Mouse (Mus musculus) spleen, adult 2 months (tissue): ENCODE data around the gene Megf11. TPM values are rescaled to one million over a fixed set of nuclear protein-coding genes. Genes with fewer than 3 reads are reported as not detected.

Experiments used
- DNase-seq, 2 experiments: peaks; one replicate each; pipeline versions ENCODE4 v3.0.0 to v3.0.0-alpha.2; 2012 to 2021; ENCODE audit warnings: low spot score in 2 of 2, low read depth in 1 of 2
- H3K27ac ChIP-seq: fragments of 200-500 bp; 2 replicates; pipeline ENCODE4 v1.5.1; 2012; ENCODE audit warnings: low read length, inconsistent platforms; ENCODE audit not compliant: insufficient read depth
- H3K27me3 ChIP-seq: fragments of 200-500 bp; 2 replicates; pipeline ENCODE4 v1.6.1; 2012; ENCODE audit warnings: mild to moderate bottlenecking, moderate library complexity, low read length, inconsistent platforms; ENCODE audit not compliant: control insufficient read depth, insufficient read depth
- H3K36me3 ChIP-seq: fragments of 200-500 bp; 2 replicates; pipeline ENCODE4 v1.6.1; 2012; ENCODE audit warnings: mild to moderate bottlenecking, low read length, inconsistent platforms; ENCODE audit not compliant: control insufficient read depth, insufficient read depth
- H3K4me1 ChIP-seq: fragments of 200-500 bp; 2 replicates; pipeline ENCODE4 v1.6.1; 2011; ENCODE audit warnings: inconsistent platforms; ENCODE audit not compliant: control insufficient read depth, insufficient read depth, insufficient read length
- H3K4me3 ChIP-seq: fragments of 200-500 bp; 2 replicates; pipeline ENCODE4 v1.5.1; 2011; ENCODE audit warnings: mild to moderate bottlenecking, inconsistent platforms; ENCODE audit not compliant: insufficient read depth, insufficient read length; ENCODE audit errors: extremely low read depth
- CTCF ChIP-seq: fragments of 200-500 bp; IDR thresholded peaks from 2 replicates; pipeline ENCODE4 v1.5.1; 2011; ENCODE audit warnings: mild to moderate bottlenecking, inconsistent platforms; ENCODE audit not compliant: insufficient read depth, insufficient read length, insufficient replicate concordance; ENCODE audit errors: extremely low read depth
- POLR2A ChIP-seq: fragments of 200-500 bp; IDR thresholded peaks from 2 replicates; pipeline ENCODE4 v1.6.1; 2011; ENCODE audit warnings: low read depth, low read length, inconsistent platforms
- WGBS: fragments of 180-500 bp; shearing (Covaris S2); methylation state at CpG from one replicate; pipeline ENCODE4 v1.1.7; 2018; 5-methylcytosine and 5-hydroxymethylcytosine counted together
- polyA plus RNA-seq: library from polyadenylated mRNA; depleted of rRNA; stranded (reverse); fragments of >200 nt; gene quantifications from 2 replicates; pipeline ENCODE4 v1.2.3, GENCODE M21; 2012

The Megf11 gene
- polyA plus RNA-seq, 1 experiment: 1.0 TPM

GRCm38 (mm10) chr9:64408821-64409220 is 23.4 kb downstream of the Megf11 start:
- 90% methylated on average over 8 of the region's 8 CpGs for WGBS
- Histone ChIP-seq H3K27ac (no peak overlapping the region), H3K4me3 (no peak overlapping the region), H3K27me3 (no peaks in the 10 kb centered on the region), H3K36me3 (no peaks in the 10 kb centered on the region), H3K4me1 (no peaks in the 10 kb centered on the region)
- TF ChIP-seq CTCF: no peak
- TF ChIP-seq POLR2A: no peak
- no peak for DNase-seq

- no peaks in the 10 kb centered on the region for H3K27me3 ChIP-seq
- no peak overlapping the region for H3K27ac ChIP-seq
- TF ChIP-seq POLR2A (no peak), CTCF (no peak)
- H3K4me1 ChIP-seq: no peaks in the 10 kb centered on the region
- no peak overlapping the region for H3K4me3 ChIP-seq
- 70% methylated on average over 3 of the region's 3 CpGs for WGBS
- DNase-seq: no peak
- no peaks in the 10 kb centered on the region for H3K36me3 ChIP-seq
Observed at GRCm38 (mm10) chr9:64420471-64420870, 35.0 kb downstream of the Megf11 start.

- TF ChIP-seq CTCF: no peak
- TF ChIP-seq POLR2A: no peak
- H3K4me3 ChIP-seq: no peak overlapping the region
- H3K36me3 ChIP-seq: no peaks in the 10 kb centered on the region
- no peaks in the 10 kb centered on the region for H3K27me3 ChIP-seq
- H3K27ac ChIP-seq: no peak overlapping the region
- H3K4me1 ChIP-seq: no peaks in the 10 kb centered on the region
- 88% methylated on average over 8 of the region's 8 CpGs for WGBS
- no peak for DNase-seq
Observed at GRCm38 (mm10) chr9:64421986-64422616, 36.7 kb downstream of the Megf11 start.

- Histone ChIP-seq H3K27me3 (no peaks in the 10 kb centered on the region), H3K36me3 (no peaks in the 10 kb centered on the region), H3K4me3 (no peak overlapping the region), H3K27ac (no peak overlapping the region), H3K4me1 (no peaks in the 10 kb centered on the region)
- no peak for TF ChIP-seq POLR2A
- TF ChIP-seq CTCF: no peak
- 89% methylated on average over 1 of the region's 1 CpGs for WGBS
- DNase-seq: no peak
Observed at GRCm38 (mm10) chr9:64423912-64424311, 38.5 kb downstream of the Megf11 start.

- H3K27me3 ChIP-seq: no peaks in the 10 kb centered on the region
- no peak for TF ChIP-seq CTCF
- TF ChIP-seq POLR2A: no peak
- H3K27ac ChIP-seq: no peak overlapping the region
- H3K4me3 ChIP-seq: no peak overlapping the region
- 87% methylated on average over 2 of the region's 2 CpGs for WGBS
- no peak for DNase-seq
- no peaks in the 10 kb centered on the region for H3K4me1 ChIP-seq
- no peaks in the 10 kb centered on the region for H3K36me3 ChIP-seq
Observed at GRCm38 (mm10) chr9:64436121-64436520, 50.7 kb downstream of the Megf11 start.

GRCm38 (mm10) chr9:64440101-64440500 is 54.7 kb downstream of the Megf11 start:
- Histone ChIP-seq H3K36me3 (no peaks in the 10 kb centered on the region), H3K4me1 (no peaks in the 10 kb centered on the region), H3K27me3 (no peaks in the 10 kb centered on the region), H3K27ac (no peak overlapping the region), H3K4me3 (no peak overlapping the region)
- no peak for TF ChIP-seq POLR2A
- no peak for TF ChIP-seq CTCF
- WGBS: 93% methylated on average over 7 of the region's 7 CpGs
- DNase-seq: no peak

- Histone ChIP-seq H3K4me1 (no peaks in the 10 kb centered on the region), H3K36me3 (no peaks in the 10 kb centered on the region), H3K27me3 (no peaks in the 10 kb centered on the region), H3K27ac (no peak overlapping the region), H3K4me3 (no peak overlapping the region)
- TF ChIP-seq POLR2A (no peak), CTCF (no peak)
- no peak for DNase-seq
- WGBS: 91% methylated on average over 1 of the region's 1 CpGs
Observed at GRCm38 (mm10) chr9:64445981-64446380, 60.6 kb downstream of the Megf11 start.
